Mouse (Mus musculus): Measurements from ENCODE around the gene Brd2. TPM values are rescaled to one million over a fixed set of nuclear protein-coding genes. Genes with fewer than 3 reads are reported as not detected.

Brd2 gene
- total and polyA plus RNA-seq, 3 experiments, result 99.5 to 252 (median 189) TPM

GRCm38 (mm10) chr17:34118113-34118872 lies 4.1 kb downstream of the Brd2 start (continued):
- TF ChIP-seq ETS1 (IDR thresholded peaks at IDR 0.05; ENCODE audit: low read depth, low read length) (no peak), CHD1 (IDR thresholded peaks at IDR 0.05; ENCODE audit: low read depth, low read length) (no peak), POLR2AphosphoS5 (IDR thresholded peaks at IDR 0.05; ENCODE audit: borderline replicate concordance, low read depth, low read length) (peak; percentile 41; the same call in 1 of the 2 replicates), NRF1 (IDR thresholded peaks at IDR 0.05; ENCODE audit: insufficient read depth, low read depth, low read length, poor library complexity, severe bottlenecking) (no peak), GATA1 (IDR thresholded peaks at IDR 0.05; ENCODE audit: low read depth, low read length) (no peak), USF1 (IDR thresholded peaks at IDR 0.05; ENCODE audit: low read depth, low read length) (no peak), MAFK (IDR thresholded peaks at IDR 0.05; ENCODE audit: borderline replicate concordance, low read depth, low read length) (no peak), SIN3A (IDR thresholded peaks at IDR 0.05; ENCODE audit: low read length) (peak; percentile 64; the same call in 1 of the 2 replicates), NELFE (IDR thresholded peaks at IDR 0.05; ENCODE audit: low read depth, low read length) (no peak), MYB (IDR thresholded peaks at IDR 0.05; ENCODE audit: low read depth, low read length) (no peak), EP300 (IDR thresholded peaks at IDR 0.05; ENCODE audit: low read depth in 1 of 2, low read length in 2 of 2) (no peak)

- H3K4me1 ChIP-seq (ENCODE audit: control insufficient read depth in 1 of 2, insufficient read depth in 2 of 2, low read length in 2 of 2), result no peaks in the 10 kb centered on the region; a peak in 1 of 4 replicates
- H3K9ac ChIP-seq (ENCODE audit: control insufficient read depth, low read depth, low read length, poor library complexity, severe bottlenecking), result peak overlapping the region; percentile 95
- peak overlapping the region; percentile 49 for H3K27ac ChIP-seq (ENCODE audit: control insufficient read depth, low read depth, low read length)
- H3K4me3 ChIP-seq (ENCODE audit: control insufficient read depth in 1 of 2, insufficient read depth in 1 of 2, low read depth in 2 of 2, low read length in 2 of 2), result peak overlapping the region; percentile 59 to 98
- H3K79me2 ChIP-seq (ENCODE audit: control insufficient read depth, insufficient read depth, low read length, poor library complexity), result peaks cover 74% of the 10 kb centered on the region
- H3K9me3 ChIP-seq (replicated peaks; ENCODE audit: insufficient read depth, low read length), result no peaks in the 10 kb centered on the region
- peaks cover 22 to 43% of the 10 kb centered on the region in 2 experiments for H3K36me3 ChIP-seq (ENCODE audit: control insufficient read depth in 1 of 2, insufficient read depth in 2 of 2, low read length in 2 of 2)
- peak; percentile 72 for DNase-seq (ENCODE audit: low read depth, low spot score)
- TF ChIP-seq ETS1 (IDR thresholded peaks at IDR 0.05; ENCODE audit: low read depth, low read length) (0 out of 2 replicates have a peak, but pooled peaks have one; percentile 10), POLR2A (IDR thresholded peaks at IDR 0.05; ENCODE audit: control insufficient read depth in 1 of 2, insufficient read depth in 1 of 2, low read depth in 1 of 2, low read length in 2 of 2, poor library complexity in 1 of 2) (0 out of 4 replicates have a peak, but pooled peaks of 1 of the 2 experiments have one; percentile 9), POLR2AphosphoS5 (IDR thresholded peaks at IDR 0.05; ENCODE audit: borderline replicate concordance, low read depth, low read length) (no peak), HCFC1 (IDR thresholded peaks at IDR 0.05; ENCODE audit: low read depth, low read length) (no peak), USF1 (IDR thresholded peaks at IDR 0.05; ENCODE audit: low read depth, low read length) (peak; percentile 50; the same call in 1 of the 2 replicates), MYB (IDR thresholded peaks at IDR 0.05; ENCODE audit: low read depth, low read length) (no peak), MAZ (IDR thresholded peaks at IDR 0.05; ENCODE audit: low read depth, low read length) (no peak), MAX (IDR thresholded peaks at IDR 0.05; ENCODE audit: low read length) (peak; percentile 9; the same call in 1 of the 2 replicates)
- no peaks in the 10 kb centered on the region for H3K27me3 ChIP-seq (ENCODE audit: control insufficient read depth in 1 of 2, insufficient read depth in 2 of 2, low read length in 2 of 2)
Observed at GRCm38 (mm10) chr17:34117421-34118112, 4.9 kb downstream of the Brd2 start.
